Mouse (Mus musculus): ENCODE measurements at regions not wholly inside any gene's neighbourhood (a gene's known extent, or its start where the extent isn't known, plus 50 kb on each side); places are given as distances from the start of the nearest gene placed in this dataset.

DNA sequence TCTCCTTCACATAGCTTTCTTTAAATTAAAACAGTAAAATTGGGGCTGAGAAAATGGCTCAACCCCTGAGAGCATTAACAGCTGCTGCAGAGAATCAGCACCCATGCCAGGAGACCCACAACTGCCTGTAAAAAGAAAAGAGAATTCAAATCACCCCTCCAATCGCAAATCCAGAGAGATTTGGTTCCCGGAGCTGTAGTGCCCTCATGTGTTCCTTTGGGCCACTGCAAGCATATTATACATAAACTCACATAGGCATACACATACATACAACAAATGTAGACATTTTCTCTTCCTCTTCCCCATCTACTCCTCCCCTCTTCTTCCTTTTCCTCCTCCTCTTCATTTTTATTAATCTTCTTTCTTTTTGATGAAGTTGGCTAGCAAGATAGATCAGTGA, 616.5 kb downstream of the Dok5 start:
- TF ChIP-seq CTCF (IDR thresholded peaks at IDR 0.05): no peak
- DNase-seq (ENCODE audit: extremely low spot score in 1 of 2, low spot score in 2 of 2): no peak

DNA sequence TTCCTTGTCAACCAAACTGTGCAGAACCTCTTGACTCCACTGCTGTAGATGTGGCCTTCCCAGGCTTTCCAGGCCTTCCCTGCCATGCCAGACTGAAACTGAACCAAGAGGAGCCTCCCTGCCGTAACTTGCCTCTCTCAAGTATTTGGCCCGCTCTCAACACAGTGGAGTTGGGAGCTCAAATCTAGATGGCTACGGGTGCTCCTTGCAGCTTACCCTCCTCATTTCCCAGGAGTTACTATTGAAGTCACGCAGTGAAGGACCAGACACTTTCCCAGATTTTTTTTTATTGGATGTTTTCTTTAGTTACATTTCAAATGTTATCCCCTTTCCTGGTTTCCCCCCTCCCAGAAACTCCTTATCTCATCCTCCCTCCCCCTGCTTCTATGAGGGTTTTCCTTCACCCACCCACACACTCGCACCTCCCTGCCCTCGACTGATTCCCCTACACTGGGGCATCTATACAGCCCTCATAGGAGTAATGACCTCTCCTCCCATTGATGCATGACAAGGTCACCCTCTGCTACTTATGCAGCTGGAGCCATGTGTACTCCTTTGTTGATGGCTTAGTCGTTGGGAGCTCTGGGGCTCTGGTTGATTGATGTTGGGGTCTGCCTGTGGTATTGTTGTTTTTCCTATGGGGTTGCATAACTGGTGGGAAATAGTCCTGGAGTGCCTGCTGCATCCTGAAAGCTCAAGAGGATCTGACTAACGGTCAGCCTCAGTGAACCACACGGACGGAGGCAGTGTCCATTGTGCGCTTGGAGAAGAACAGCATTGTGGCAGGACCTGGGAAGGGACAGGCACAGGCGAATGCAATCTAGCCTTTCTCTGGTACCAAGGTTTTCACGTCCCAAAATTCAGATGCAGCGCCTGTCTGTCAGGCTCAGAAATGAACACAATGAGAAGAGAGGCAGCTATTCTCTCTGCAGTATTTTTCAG, 602.5 kb downstream of the Dok5 start:
- H3K4me3 ChIP-seq: no peak overlapping the region
- H3K27ac ChIP-seq: no peak overlapping the region
- no peak for TF ChIP-seq CTCF (IDR thresholded peaks at IDR 0.05)
- DNase-seq (ENCODE audit: extremely low spot score in 1 of 2, low spot score in 2 of 2): no peak
- intact Hi-C loops (cut with DNase I): loop anchor here (2.0 kb wide), 1 partner anchor 25 kb away; no protein-coding TSS in a partner anchor

More for the DNA sequence above, 616.5 kb downstream of the Dok5 start:
- Histone ChIP-seq H3K4me3 (no peak overlapping the region), H3K27ac (no peak overlapping the region)
- intact Hi-C loops (cut with DNase I): no loop called here

DNA sequence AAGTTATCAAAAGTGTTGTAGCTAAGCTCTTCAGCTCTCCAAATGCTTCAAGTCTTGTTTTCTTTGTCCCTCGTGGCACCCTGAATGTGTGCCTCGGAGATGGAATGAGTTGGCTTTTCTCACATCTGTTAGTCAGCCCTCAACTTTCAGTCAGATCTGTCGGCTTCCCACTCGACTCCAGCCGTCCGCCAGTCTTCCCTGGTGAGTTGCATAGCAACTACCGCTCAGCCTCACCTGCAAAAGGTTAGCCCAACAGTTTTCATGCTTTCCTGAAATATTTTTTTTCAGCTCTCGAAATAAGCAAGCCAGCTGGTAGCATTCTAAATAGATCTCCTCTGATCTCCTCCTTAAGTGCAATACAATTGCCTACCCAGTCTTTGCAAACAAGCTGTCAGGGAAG, 601.2 kb downstream of the Dok5 start:
- peak; percentile 28 to 37 for DNase-seq (ENCODE audit: extremely low spot score in 1 of 2, low spot score in 2 of 2)
- H3K27ac ChIP-seq: no peak overlapping the region
- intact Hi-C loops (cut with DNase I): loop anchor here (2.0 kb wide), 1 partner anchor 26 kb away; no protein-coding TSS in a partner anchor
- no peak overlapping the region for H3K4me3 ChIP-seq
- no peak for TF ChIP-seq CTCF (IDR thresholded peaks at IDR 0.05)

DNA sequence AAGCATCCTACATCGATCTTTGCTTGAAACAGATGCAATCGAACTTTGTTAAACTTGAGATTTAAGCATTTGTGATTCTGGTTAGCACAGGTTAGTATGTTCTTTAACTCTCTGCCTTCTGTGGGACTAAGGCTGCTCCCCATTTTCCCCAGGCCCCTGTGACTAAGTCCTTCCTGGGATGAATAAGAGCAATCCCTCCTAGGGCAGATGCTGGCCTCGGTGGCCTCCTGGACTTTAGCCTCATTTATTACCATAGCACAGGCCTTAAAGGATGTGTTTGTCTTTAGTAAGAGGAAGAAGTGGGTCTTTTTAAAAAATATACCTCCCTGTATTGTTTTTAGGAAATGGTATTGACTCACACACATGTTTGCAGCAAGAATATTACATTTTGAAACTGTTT, 599.9 kb downstream of the Dok5 start:
- no peak for TF ChIP-seq CTCF (IDR thresholded peaks at IDR 0.05)
- DNase-seq (ENCODE audit: extremely low spot score in 1 of 2, low spot score in 2 of 2): no peak
- H3K4me3 ChIP-seq: no peak overlapping the region
- intact Hi-C loops (cut with DNase I): no loop called here
- no peak overlapping the region for H3K27ac ChIP-seq

DNA sequence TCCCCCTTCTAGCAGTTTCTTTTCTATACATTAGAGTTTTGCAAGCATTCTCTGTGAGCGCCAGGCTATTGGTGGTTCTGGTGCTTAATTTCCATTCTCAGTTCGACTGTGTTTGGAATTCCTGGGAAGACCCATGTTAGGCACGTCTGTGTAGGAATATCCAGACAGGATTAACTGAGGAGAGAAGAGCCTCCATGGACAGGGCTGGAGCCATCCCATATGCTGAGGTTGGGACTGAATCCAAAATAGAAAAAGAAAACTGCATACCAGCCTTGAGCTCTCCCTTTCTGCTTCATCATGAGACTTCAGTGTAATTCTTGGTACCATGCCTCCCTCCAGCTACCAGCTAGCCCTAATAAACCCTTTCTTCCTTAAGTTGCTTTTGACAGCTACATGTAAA, 595.3 kb downstream of the Dok5 start:
- Histone ChIP-seq H3K27ac (no peak overlapping the region), H3K4me3 (no peak overlapping the region)
- no peak for TF ChIP-seq CTCF (IDR thresholded peaks at IDR 0.05)
- intact Hi-C loops (cut with DNase I): no loop called here
- no peak for DNase-seq (ENCODE audit: extremely low spot score in 1 of 2, low spot score in 2 of 2)

DNA sequence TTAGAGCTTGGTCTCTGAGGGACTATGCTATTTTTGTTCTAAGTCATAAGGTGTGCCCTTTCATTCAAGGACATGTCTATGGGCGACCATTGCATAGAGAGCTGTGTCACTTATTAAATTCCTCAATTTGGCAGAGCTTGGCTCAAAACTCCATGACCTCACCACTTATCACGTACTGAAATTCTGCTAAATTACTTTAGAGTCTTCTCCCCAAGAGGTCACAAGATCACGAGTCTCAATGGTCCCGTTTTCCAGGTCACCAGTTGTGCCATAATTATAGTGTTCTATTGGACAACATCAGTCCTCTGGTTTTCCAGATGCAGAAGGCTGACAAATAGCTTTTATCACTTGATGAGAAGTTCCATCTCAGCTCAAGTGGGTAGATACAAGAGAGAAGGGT, 576.9 kb downstream of the Dok5 start:
- no peak overlapping the region for H3K27ac ChIP-seq
- no peak overlapping the region for H3K4me3 ChIP-seq
- DNase-seq (ENCODE audit: extremely low spot score in 1 of 2, low spot score in 2 of 2): no peak
- no peak for TF ChIP-seq CTCF (IDR thresholded peaks at IDR 0.05)
- intact Hi-C loops (cut with DNase I): no loop called here

DNA sequence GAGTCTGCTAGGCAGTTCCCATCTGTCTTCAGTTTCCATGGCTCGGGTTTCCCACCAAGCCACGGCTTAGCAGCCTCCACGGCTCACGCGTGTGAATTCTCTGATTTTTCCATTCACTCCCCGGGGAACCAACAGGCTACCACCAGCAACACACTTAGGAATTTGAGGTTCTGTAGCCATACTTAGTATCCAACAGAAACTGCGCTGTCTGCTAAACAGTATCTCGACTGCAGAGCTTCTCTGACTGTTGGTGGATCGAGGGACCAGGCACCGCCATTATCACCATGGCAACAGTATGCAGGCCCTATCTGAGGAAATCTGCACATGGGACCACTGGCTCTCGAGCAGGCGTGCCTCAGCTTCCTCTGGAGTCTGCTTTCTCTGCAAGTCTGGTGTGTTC, 574.4 kb downstream of the Dok5 start:
- intact Hi-C loops (cut with DNase I): no loop called here
- no peak overlapping the region for H3K27ac ChIP-seq
- H3K4me3 ChIP-seq: no peak overlapping the region
- no peak for TF ChIP-seq CTCF (IDR thresholded peaks at IDR 0.05)
- no peak for DNase-seq (ENCODE audit: extremely low spot score in 1 of 2, low spot score in 2 of 2)

DNA sequence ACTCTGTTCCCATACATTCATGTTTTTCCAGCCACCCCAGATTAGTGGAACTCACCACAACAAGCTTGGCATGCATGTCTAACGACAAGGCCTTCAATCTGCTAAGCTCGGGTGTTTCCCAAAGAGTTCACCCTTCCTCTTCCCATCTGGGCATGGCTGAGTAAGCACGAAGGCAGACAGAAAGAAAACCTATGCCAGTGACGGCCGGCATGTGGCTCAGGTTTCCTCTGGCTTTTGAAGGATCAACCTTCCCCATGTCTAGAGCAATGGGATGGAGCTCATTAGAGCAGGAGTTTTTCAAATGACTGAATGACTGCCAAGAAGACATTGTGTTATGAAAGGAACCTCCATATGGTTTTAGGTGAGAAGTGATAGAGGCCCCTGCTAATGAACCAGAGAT, 566.9 kb downstream of the Dok5 start:
- intact Hi-C loops (cut with DNase I): no loop called here
- H3K4me3 ChIP-seq: no peak overlapping the region
- TF ChIP-seq CTCF (IDR thresholded peaks at IDR 0.05): no peak
- no peak for DNase-seq (ENCODE audit: extremely low spot score in 1 of 2, low spot score in 2 of 2)
- H3K27ac ChIP-seq: no peak overlapping the region

DNA sequence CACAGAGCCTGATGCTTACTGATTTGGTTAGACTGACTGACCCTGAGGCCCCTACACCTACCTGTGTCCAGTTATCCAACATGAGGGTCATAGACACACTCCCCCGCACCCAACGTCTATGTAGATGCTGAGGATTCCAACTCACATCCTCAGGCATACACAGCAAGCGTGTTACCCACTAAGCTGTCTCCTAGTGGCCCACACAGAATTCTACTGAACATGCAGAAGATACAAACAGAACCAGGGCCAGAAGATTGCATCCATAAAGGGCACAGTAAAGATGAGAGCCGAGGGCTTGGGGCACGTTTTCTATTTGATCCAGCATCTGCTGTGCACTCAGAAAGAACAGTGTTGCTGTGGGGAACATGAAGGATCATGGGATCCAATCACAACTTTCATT, 564.0 kb downstream of the Dok5 start:
- intact Hi-C loops (cut with DNase I): no loop called here

DNA sequence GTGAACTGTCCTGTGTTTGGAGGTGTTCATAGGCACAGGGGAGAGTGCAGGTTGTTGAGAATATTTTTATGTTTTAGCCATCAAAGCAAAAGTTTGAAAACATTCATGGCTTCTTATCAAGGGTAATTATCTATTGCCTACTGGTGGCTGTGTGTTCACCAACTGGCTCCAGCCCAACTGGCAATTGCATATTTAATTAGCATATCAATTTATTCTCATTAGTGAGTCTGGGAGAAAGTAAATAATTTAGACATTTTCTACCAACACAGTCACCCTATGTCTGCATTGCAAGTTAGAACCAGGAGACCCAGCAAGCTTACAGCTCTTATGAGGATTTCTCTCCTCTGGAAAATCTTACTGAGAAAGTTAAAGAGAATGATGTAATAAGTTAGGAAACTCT, 561.0 kb downstream of the Dok5 start:
- intact Hi-C loops (cut with DNase I): no loop called here
- Histone ChIP-seq H3K27ac (no peak overlapping the region), H3K4me3 (no peak overlapping the region)
- DNase-seq (ENCODE audit: extremely low spot score in 1 of 2, low spot score in 2 of 2): no peak
- no peak for TF ChIP-seq CTCF (IDR thresholded peaks at IDR 0.05)

More for the DNA sequence above, 564.0 kb downstream of the Dok5 start:
- TF ChIP-seq CTCF (IDR thresholded peaks at IDR 0.05): no peak
- no peak for DNase-seq (ENCODE audit: extremely low spot score in 1 of 2, low spot score in 2 of 2)
- Histone ChIP-seq H3K4me3 (no peak overlapping the region), H3K27ac (no peak overlapping the region)

DNA sequence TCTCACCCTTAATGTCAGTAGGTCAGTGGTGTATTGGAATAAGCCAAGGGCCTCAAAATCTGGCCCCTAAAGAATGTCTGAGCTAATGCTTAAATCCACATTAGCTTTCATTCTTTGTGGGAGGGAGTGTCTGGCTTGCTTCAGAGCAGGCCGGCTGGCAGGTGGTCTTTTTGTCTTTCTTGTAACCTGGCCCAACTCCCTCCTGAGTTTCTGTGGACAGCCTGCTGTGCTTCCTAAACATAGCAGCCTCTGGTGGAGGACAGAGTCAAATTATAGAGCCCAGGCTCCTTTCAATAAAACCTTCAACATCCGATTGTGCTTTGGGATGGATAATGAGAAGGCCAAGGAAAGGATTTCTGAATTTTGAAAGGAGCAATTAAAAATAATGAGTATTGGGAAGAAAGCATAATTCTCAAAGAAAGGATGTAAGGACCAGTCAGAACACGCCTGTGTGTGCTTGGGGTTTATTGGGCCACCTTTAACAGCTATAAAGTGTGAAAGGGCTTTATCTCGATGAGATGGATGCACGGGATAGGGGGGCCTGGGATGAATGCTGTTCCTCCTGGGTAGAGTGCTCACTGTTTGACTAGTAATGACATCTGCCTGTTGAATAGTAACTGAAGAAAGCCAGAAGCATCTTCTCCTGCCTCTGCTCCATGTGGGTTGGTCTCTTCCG, 554.2 kb downstream of the Dok5 start:
- H3K4me3 ChIP-seq: no peak overlapping the region

DNA sequence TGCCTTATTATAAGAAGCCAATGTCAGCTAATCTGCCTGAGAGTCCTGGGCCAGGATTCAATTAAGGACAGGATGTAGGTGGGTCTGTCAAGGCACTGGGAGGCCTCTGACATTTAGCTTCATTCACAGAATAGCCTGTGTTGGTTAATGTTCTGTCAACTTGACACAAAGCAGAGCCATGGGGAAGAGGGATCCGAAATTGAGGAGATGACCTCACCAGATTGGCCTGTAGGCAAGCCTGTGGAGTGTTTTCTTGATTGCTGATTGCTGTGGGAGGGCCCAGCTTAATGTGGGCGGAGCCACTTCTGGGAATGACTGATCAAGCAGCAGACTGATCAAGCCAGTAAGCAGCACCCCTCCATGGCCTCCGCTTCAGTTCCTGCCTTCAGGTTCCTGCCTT, 548.5 kb downstream of the Dok5 start:
- TF ChIP-seq CTCF (IDR thresholded peaks at IDR 0.05): no peak
- Histone ChIP-seq H3K4me3 (no peak overlapping the region), H3K27ac (no peak overlapping the region)
- no peak for DNase-seq (ENCODE audit: extremely low spot score in 1 of 2, low spot score in 2 of 2)
- intact Hi-C loops (cut with DNase I): no loop called here

More for the DNA sequence above, 554.2 kb downstream of the Dok5 start:
- DNase-seq (ENCODE audit: extremely low spot score in 1 of 2, low spot score in 2 of 2): no peak
- no peak overlapping the region for H3K27ac ChIP-seq
- TF ChIP-seq CTCF (IDR thresholded peaks at IDR 0.05): no peak
- intact Hi-C loops (cut with DNase I): no loop called here

All from left cerebral cortex, adult 2 months (tissue).